In the genomic region with DNA sequence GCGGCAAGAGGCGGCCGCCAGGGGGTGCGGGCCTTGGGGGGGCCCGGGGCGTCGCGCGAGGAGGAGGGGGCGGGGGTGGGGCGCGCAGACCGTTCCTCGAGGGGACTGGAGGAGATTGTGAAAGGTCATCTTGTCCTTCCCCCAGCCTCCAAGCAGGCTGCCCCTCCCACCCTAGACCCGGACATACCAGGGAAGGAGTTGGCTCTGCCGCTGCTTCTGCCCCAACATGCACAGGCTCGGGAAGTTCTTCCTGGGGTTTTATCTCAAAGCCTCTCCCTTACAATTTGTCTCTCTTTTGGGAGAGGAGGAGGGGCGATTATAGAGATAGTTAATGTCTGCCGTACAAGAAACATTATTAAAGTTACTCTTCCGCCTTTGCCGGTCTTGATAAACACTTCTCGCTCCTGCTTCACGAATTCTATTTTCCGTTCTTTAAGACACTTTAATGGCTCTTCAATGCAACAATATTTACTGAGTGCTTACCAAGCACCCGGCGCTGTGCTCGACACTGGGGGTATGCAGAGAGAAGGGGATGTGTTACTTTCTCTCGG, we compare ENCODE assay signal across 8 mouse cellular contexts. TPM values are rescaled to one million over a fixed set of nuclear protein-coding genes. Genes with fewer than 3 reads are reported as not detected.
DNase-seq lines count a peak whose midpoint lies in the region; ATAC-seq lines count a peak whose summit lies in the region.

No protein-coding gene starts in this region.

- peak; percentile 65 for DNase-seq in CD4-positive helper T cell, adult 2 months (ENCODE audit: low read depth, low spot score)
- peak; percentile 71 for DNase-seq in NIH3T3 (ENCODE audit: low read depth)
- DNase-seq in embryo, embryonic 11.5 days (ENCODE audit: low read depth, low spot score) = peak; percentile 63
- peak; percentile 65 to 80 for DNase-seq in kidney, postnatal 25 days
- DNase-seq in testis, postnatal 10 days (ENCODE audit: low spot score) = peak; percentile 67
- no peak for DNase-seq in frontal cortex, postnatal 25 days (ENCODE audit: low spot score in 2 of 2)

- H3K9me3 ChIP-seq in heart, embryonic 15.5 days (replicated peaks) = no peaks in the 10 kb centered on the region
- no peaks in the 10 kb centered on the region for H3K9me3 ChIP-seq in megakaryocyte, embryonic 14.5 days

- no peaks in the 10 kb centered on the region for H3K36me3 ChIP-seq in heart, embryonic 15.5 days
- H3K36me3 ChIP-seq in megakaryocyte, embryonic 14.5 days (replicated peaks; ENCODE audit: low read length) = peaks cover 15% of the 10 kb centered on the region

- peak; percentile 66 for ATAC-seq in heart, embryonic 15.5 days (replicated peaks; ENCODE audit: insufficient number of reproducible peaks, insufficient read depth, low FRiP score, low read depth)

- no peaks in the 10 kb centered on the region for H3K27me3 ChIP-seq in heart, embryonic 15.5 days
- no peaks in the 10 kb centered on the region for H3K27me3 ChIP-seq in megakaryocyte, embryonic 14.5 days (replicated peaks)

- peak overlapping the region; percentile 98 for H3K27ac ChIP-seq in heart, embryonic 15.5 days

- 0% methylated on average over 19 of the region's 28 CpGs for WGBS in heart, embryonic 15.5 days

- peaks cover 57% of the 10 kb centered on the region for H3K4me1 ChIP-seq in heart, embryonic 15.5 days (replicated peaks)
- peaks cover 80% of the 10 kb centered on the region for H3K4me1 ChIP-seq in megakaryocyte, embryonic 14.5 days

- peak overlapping the region; percentile 79 for H3K9ac ChIP-seq in heart, embryonic 15.5 days

- H3K4me3 ChIP-seq in heart, embryonic 15.5 days = peak overlapping the region; percentile 70
- H3K4me3 ChIP-seq in megakaryocyte, embryonic 14.5 days (replicated peaks) = peak overlapping the region; percentile 95

- peak overlapping the region; percentile 70 for H3K4me2 ChIP-seq in heart, embryonic 15.5 days

RNA-seq across cellular contexts. Expression of a gene that starts 0.6 kb away (rescaled TPM):
- 0.60 and 0.68 TPM in 2 replicates for polyA plus RNA-seq in heart, embryonic 15.5 days (2015; fragmentation: Nextera tagmentation; extraction: Ambion mirVana)
- not detected in 2 replicates for polyA plus RNA-seq in megakaryocyte, embryonic 14.5 days (2012; ENCODE audit: insufficient read depth, low replicate concordance)

RNA-seq across cellular contexts. Expression of a gene that starts 5.7 kb away (rescaled TPM):
- 18.1 and 23.6 TPM in 2 replicates for polyA plus RNA-seq in heart, embryonic 15.5 days (2015; fragmentation: Nextera tagmentation; extraction: Ambion mirVana)
- polyA plus RNA-seq in megakaryocyte, embryonic 14.5 days (2012; ENCODE audit: insufficient read depth, low replicate concordance) = 50.3 and 65.2 TPM in 2 replicates

RNA-seq across cellular contexts. Expression of a gene that starts 27.4 kb away (rescaled TPM):
- not detected in 2 replicates for polyA plus RNA-seq in heart, embryonic 15.5 days (2015; fragmentation: Nextera tagmentation; extraction: Ambion mirVana)
- polyA plus RNA-seq in megakaryocyte, embryonic 14.5 days (2012; ENCODE audit: insufficient read depth, low replicate concordance) = not detected in 2 replicates

RNA-seq across cellular contexts. Expression of a gene that starts 30.3 kb away (rescaled TPM):
- 51.8 and 69.2 TPM in 2 replicates for polyA plus RNA-seq in heart, embryonic 15.5 days (2015; fragmentation: Nextera tagmentation; extraction: Ambion mirVana)
- polyA plus RNA-seq in megakaryocyte, embryonic 14.5 days (2012; ENCODE audit: insufficient read depth, low replicate concordance) = 12.9 and 14.5 TPM in 2 replicates

Comparison
In these comparisons a context has a peak if more than half of its experiments do, and no peak if none do; other contexts are left out.
1. DNase-seq: peak in CD4-positive helper T cell, adult 2 months (single experiment), NIH3T3 (single experiment), embryo, embryonic 11.5 days (single experiment), kidney, postnatal 25 days (2 of 2) and testis, postnatal 10 days (single experiment); none in frontal cortex, postnatal 25 days (0 of 2).